Mouse (Mus musculus) neural tube, postnatal 0 days (tissue): ENCODE measurements around the gene Ssrp1. TPM values are rescaled to one million over a fixed set of nuclear protein-coding genes. Genes with fewer than 3 reads are reported as not detected.

ENCODE experiments used
- polyA plus RNA-seq: library from polyadenylated mRNA; unstranded; fragments of >200 nt; fragmentation: Nextera tagmentation; extraction: Ambion mirVana; gene quantifications from 2 replicates; pipeline ENCODE4 v1.2.1, GENCODE M21; 2015

Gene Ssrp1
- polyA plus RNA-seq, result 104 and 116 TPM in 2 replicates

DNA sequence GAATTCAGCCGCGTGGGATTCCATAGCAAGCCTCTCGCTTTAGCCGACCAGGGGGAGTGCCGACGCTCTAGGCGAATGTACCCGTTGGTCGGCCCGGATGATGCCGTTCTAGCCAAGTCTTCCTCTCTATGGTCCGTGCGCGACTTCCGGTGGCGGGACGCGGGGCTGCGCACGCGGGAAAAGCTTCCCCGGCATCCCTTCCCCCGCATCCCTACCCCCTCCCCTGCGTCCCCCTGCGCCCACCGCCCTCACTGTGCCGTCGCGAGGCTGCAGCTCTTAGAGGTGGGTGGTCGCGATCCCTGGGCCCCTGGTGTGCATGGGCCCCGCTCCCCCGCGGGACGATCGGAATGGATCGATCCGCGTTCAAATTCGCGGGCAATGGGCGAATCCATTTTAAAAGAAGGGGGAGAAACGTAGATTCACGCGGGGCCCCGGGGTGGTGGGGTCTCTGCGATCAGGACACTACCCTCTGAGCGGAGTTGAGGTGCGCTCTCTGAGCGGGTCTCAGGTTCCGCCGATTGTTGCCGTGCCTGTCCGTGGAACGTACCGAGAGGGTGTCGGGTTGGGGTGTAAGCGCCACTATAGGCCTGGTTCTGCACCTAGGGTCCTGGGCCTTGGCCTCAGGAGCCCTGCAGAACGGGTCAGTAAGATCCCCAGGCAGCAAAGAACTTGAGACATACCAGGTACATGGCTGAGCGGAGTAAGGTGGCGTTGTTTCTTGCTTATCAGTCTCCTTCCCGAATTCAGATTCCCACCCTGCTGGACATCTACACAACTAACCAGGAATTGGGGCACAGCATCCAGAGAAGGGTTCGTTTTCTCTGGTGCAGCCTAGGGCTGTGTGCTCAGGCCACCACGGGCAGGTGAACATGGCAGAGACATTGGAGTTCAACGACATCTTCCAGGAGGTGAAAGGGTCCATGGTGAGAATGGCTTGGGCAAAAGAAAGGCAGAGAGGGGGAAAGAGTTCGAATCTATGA, at the start of gene Ssrp1, which contains the start of gene P2rx3:
TSS of gene Ssrp1 (plus strand) at position 188 of the 980 bp plus-strand sequence.
TSS of gene P2rx3 (minus strand) at position 416 of the 980 bp plus-strand sequence.

DNA sequence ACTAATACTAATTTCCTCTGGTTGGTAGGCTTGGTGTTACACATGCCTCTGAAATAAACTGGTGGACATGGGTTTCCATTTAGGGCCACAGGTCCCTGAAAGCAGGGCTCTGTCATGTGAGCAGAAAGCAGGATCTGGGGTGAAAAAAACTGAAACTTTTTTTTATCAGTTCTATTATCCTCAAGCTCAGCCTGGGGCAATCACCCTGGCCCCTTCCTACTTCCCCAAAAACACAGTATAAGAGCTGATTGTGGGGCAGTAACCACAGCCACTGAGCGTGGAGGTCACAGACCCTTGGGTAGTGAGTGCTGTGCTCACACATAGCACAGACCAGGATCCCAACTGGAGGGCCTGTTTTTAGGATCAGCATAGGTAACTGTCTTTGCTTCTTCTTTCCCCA, 49.1 kb upstream of the Ssrp1 start, which contains the start of gene Prg3:
TSS of gene Prg3 (plus strand) at position 286 of the 400 bp plus-strand sequence.

DNA sequence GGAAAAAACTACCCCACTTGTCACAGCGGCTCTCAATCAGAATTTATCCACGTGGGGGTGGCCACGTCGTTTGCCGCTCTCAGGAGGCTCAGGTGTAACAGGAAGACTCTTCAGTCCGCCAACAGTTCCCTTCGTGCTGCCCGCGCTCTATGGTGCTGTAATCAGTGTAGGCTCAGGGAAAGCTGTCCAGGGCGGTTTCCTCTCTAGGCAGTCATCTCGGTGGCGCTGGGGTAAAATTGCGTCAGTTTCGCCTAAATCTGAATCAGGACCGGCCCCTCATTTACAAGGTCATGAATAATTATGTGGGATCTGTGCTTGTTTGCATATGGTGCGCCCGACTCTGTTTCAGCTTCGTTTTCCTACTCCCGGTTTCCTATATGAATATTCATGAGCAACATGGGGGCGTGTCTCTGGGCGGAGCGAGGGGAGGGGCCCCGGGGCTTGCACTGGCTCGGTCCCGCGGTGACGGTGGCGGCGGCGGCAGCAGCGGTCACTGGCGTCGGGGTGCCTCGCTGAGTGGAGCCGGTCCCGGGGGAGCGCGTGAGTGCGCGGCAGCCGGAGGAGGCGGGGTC, 10.6 kb downstream of the Ssrp1 start, which contains the start of gene Tnks1bp1:
TSS of gene Tnks1bp1 (plus strand) at position 427 of the 572 bp plus-strand sequence.

Other genes starting within 250 kb of the Ssrp1 start
- gene Ube2l6, start 238.4 kb upstream of the Ssrp1 start, polyA plus RNA-seq, result 17.3 and 18.4 TPM in 2 replicates
- 0.14 TPM in 1 of 2 replicates, not detected in the other for gene Smtnl1, start 214.6 kb upstream of the Ssrp1 start, polyA plus RNA-seq
- 98.0 and 101 TPM in 2 replicates for gene Timm10, start 210.2 kb upstream of the Ssrp1 start, polyA plus RNA-seq
- 0.75 and 1.2 TPM in 2 replicates for gene Slc43a1, start 198.4 kb upstream of the Ssrp1 start, polyA plus RNA-seq
- gene Rtn4rl2, start 150.5 kb upstream of the Ssrp1 start, polyA plus RNA-seq, result 2.7 and 3.7 TPM in 2 replicates
- gene Slc43a3, start 100.7 kb upstream of the Ssrp1 start, polyA plus RNA-seq, result 4.3 and 4.5 TPM in 2 replicates
- gene Prg2, start 56.8 kb upstream of the Ssrp1 start, polyA plus RNA-seq, result not detected in 2 replicates
- gene Prg3, start 49.0 kb upstream of the Ssrp1 start, polyA plus RNA-seq, result not detected in 2 replicates
- 0.70 and 6.1 TPM in 2 replicates for gene P2rx3, start 228 bp downstream of the Ssrp1 start, polyA plus RNA-seq
- gene Tnks1bp1, start 10.8 kb downstream of the Ssrp1 start, polyA plus RNA-seq, result 11.8 and 16.7 TPM in 2 replicates
- gene Aplnr, start 99.0 kb downstream of the Ssrp1 start, polyA plus RNA-seq, result 27.7 and 30.9 TPM in 2 replicates
- 14.3 and 16.2 TPM in 2 replicates for gene Lrrc55, start 160.0 kb downstream of the Ssrp1 start, polyA plus RNA-seq